Mouse (Mus musculus): ENCODE results near the gene Ccl26.

DNA sequence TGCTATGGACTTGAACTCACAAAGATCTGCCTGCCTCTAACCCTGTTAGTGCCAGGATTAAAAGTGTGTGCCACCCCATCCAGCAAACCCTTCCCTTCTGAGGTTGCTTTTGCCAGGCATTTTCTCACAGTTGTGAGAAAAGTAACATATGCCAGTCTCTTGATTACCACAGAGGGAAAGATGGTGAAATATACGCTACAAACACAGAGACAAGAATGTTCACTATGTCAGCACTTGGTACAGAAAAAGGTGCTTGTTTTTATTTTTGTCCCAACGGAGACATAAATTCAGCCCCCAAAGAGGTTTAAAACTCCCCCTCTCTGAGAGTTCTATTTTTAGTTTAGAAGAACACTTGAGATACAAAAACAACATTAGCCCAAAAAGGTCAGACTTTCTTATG lies 39.3 kb downstream of the Ccl26 start:
- TF ChIP-seq CTCF (IDR thresholded peaks at IDR 0.05; ENCODE audit: low read depth, low read length): no peak
- no peak for TF ChIP-seq POLR2A (IDR thresholded peaks at IDR 0.05; ENCODE audit: borderline replicate concordance, low read depth, low read length)
